Mouse (Mus musculus) spleen, postnatal 4 days (tissue): ENCODE data around the gene Snap91.

Experiments used
- DNase-seq, 2 experiments: peaks; one replicate each; pipeline ENCODE4 v3.0.0; 2022; ENCODE audit warnings: low spot score in 2 of 2

Gene Snap91

DNA sequence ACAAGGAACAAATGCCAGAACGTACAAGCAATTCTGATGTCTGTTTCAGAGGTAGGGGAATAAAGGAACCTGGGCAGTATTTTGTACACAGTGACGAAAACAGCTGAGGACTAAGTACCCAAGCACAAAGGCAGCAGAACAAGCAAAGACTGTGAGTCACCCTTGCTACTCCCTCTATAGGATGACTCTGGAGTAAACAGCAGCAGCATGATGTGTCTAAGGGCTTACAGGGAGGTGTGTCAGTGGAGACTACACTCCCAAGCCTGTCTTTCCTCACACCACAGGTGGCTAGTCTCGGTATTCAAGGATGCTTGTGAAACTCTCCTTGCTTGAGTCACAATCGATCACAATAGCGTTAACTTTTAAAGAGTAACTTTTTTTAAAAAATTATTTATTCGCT lies 66.1 kb downstream of the Snap91 start:
- DNase-seq, result no peak

DNA sequence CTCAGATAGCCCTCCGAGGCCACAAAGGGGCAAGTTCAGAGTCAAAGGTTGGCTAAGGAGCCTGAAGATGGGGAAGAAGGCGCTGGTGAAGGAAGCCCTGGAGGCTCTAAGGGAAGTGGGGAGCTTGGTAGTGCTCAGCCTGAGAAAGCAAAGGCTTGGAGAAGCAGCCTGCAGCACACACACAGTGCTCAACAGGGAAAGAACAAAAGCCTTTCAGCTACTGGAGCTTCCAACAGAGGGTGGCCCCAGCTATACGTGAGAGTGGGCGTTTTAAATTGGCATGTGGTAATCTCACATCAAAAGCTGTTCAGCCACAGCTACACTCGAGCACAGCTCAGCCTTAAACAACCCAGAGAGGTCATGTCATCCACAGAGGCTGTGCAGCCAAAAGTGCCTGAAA lies 67.1 kb downstream of the Snap91 start:
- no peak for DNase-seq

DNA sequence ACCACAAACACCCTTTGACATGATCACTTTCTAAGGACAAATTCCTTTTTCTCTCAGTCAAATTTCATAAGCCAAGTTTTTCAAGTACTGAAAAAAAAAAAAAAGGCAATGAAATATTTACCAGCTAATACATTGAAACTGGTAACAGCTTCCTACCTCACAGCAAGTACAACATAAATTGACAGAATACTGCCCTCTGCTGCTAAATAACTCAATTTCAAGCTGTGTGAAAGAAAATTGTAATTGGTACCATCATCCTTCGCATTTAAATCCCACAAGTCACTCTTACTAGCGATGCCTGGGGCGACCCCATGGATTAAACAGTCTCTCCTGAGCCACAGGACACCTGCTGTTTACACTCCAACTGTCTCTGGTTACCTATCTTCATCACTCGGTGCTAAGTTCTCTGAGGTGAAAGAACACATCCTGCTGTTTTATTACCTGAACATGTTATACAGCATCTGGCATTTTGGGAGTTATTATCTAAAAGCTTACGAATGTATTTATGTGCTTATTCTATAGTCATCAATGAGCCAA lies 69.7 kb downstream of the Snap91 start:
- DNase-seq, result no peak

DNA sequence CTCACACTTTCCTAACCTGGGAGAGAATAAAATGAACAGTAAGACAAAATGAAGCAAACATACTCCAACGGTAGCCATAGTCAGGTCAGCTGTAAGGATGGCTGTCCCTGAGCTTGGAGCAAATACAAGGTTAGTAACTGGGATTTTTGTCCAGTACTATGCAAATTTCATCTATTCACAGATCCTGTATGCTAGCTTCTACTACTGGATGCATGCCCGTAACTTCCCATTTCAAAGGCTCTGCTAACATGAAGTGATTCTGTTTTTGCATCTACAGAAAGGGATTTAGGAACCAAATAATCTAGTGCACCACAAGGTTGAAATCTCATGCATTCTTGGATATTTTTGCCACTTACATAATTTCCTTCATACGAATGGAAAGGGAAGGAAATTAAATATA lies 70.2 kb downstream of the Snap91 start:
- no peak for DNase-seq

DNA sequence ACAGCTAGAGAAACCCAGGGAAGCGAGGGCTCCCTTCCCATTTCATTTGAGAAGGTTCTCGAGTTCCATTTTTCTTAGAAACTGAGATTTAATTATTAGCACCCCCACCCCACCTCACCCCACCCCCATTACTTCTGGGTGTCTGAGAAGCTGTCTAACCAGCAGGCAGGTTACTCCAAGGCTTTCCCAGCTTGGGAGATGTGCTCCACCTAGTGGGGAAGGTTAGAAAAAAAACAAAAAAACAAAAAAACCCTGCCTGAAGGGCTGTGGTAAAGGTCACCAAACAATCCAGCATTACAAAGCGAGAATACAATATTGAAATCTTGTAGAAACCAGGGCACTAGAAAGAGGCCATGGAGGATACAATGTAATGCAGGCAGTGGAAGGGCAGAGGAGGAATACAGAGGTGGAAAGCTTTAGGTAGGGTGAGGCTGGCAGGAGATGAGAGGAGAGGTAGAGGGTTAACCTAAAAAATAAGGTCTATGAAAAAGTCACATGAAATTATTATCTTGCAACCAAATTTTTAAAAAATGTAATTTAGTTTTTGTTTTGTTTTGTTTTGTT lies 79.8 kb downstream of the Snap91 start:
- DNase-seq, result no peak

DNA sequence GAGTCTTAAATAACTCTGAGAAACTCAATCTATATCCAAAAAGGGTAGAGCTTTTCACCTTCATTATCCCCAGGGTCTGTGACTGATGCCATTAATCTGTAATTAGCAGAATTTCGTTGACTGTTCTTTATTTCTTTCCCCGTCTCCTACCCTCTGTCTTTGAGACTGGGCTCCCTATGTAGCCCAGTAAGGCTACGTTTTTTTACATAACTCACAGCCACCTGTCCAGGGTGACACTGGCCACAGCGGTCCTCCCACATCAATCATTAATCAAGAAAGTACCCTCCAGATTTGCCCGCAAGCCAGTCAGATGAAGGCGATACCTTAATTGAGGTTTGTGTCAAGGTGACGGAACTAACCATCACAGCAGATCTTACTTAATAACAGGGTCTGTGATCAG lies 81.4 kb downstream of the Snap91 start:
- DNase-seq, result no peak

DNA sequence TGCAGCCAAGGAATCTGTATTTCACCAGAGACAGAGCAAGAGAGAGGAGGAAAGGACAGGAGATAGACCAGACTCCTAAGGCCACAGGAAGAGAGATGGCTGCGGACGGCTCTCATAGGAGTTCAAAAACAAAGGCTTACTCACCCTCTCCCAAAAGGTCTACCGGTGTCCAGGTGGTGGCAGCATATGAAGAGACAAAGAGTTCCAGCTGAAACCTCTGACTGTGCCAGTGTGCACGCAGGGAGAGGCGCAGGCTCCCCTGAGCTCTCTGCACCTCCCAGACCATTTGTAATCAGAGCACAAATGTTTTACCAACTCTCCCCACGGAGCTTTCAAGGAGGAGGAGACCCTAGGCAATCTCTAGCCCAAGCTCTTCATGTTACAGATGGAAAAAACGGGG lies 81.8 kb downstream of the Snap91 start:
- no peak for DNase-seq

DNA sequence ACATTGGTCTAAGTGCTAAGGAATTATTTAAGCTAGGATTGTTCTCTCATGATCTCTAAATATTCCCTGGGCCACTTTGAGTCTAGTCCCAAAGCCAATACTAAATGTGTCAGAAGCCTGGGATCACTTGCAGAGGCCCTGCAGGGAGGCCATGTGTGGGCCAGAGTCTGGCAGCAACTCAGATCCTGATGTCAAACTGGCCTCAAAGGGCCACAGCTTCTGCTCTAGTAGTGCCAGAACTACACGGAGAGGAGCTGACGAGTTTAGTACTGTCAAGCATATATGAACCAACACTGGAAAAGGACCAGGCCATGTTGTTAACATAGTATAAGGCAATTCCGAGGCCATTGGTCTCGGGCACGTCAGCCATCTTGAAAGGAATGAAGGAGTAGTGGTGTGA lies 82.3 kb downstream of the Snap91 start:
- no peak for DNase-seq

DNA sequence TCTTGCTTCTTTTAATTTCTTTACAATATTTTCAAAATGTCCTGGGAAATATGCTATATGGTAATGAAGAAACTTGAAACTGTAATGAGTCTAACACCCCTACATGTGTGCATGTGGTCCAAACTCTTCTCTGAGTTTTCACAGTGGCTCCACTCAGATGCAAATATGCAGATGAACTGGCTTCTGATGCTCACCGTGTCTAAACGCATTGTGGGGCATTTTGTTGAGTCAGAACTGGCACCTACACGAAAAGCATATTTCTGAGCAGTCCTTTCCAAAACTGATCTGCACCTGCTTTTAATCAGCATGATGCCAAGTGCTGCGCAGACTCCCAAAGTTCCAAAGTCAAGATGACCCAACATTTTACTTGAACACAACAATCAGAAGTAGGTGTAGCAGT lies 82.9 kb downstream of the Snap91 start:
- no peak for DNase-seq

DNA sequence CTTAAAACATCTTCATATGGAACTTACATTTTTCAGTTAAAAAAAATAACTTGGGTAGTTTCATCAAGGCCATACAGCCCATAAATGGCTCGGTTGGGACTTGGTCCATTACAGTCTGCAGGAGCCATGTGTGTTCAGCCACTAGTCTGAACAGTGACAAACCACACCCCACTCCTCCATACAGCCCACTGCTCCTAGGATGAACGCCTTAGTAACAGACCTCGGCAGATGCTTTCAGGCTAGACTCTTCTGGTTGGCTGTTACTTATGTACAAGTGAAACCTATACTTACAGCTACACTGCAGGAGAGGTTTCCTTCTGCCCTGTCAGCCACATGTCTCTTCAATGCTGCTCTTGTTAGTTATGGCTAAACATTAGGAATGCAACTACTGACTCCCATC lies 85.2 kb downstream of the Snap91 start:
- DNase-seq, result no peak

DNA sequence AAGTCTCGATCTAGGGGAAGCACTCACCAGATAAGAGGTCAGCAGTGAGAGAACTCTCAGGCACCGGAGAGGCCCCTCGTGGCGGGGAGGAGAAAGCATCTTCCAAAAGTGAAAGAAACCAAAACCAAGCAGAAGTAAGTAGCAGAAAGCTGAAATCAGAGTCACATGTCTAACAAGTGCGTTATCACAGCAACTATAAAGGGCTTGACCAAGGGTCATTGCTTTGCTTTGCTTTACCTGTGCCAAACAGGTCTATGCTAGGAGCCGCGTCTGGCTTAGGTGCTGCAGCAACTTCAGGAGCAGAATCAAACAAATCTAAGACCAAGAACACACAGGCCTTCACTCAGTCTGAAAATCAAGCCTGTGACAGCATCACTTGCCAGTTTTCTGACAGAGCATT lies 88.5 kb downstream of the Snap91 start:
- no peak for DNase-seq

DNA sequence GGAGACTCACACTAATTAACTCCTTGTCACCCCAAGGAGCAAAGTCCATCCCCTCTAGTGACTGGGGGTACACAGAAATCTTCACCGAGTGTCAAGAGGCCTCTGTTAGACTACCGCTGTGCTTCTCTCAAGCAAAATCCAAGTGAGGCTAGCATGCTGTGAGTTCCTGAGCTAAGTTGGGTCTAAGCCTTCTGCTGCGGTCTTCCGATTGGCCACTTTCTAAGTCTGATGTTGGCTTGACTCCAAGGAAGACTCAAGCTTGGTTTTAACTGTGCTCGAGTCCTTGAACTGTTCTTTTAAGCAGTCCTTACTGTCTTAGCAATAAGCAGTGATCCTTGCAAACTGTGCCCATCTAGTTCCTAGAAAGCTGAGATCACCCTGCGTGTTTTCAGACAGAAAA lies 91.3 kb downstream of the Snap91 start:
- no peak for DNase-seq

DNA sequence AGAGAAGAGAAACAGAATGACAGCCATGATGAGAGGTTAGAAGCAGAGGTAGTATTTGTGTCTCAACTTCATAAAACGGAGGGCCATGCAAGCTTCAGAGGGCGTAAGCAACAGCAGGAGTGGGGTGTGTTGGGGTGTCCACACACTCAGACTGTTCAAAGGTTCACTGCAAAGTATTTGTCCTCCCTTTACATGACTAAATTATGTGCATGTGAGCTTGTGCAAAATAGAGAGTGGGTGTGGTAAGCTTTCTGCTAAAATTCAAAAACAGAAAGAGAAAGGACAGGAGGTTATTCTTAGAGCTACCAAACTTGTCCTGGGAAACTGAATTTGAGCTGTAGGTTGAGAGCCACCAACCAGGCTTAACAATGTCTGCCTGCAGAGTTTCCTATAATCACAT lies 97.6 kb downstream of the Snap91 start:
- no peak for DNase-seq

DNA sequence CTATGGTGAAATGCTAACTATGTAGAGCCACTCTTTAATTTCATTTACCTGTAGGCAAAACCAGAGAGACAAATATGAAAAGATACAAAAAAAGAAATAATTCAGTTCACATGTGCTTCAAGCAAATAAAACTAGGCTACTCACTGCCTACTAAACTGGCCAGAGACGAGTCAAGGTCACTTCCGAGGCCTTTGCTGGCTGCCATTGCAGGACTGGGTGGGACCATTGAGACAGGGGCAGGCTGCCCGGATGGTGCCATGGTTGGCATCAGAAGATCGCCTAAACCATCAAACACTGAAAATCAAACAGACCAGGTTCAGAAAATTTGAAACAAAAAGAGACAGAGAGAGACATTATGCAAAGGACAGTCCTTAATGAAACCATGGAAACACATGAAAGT lies 99.0 kb downstream of the Snap91 start:
- DNase-seq, result no peak

DNA sequence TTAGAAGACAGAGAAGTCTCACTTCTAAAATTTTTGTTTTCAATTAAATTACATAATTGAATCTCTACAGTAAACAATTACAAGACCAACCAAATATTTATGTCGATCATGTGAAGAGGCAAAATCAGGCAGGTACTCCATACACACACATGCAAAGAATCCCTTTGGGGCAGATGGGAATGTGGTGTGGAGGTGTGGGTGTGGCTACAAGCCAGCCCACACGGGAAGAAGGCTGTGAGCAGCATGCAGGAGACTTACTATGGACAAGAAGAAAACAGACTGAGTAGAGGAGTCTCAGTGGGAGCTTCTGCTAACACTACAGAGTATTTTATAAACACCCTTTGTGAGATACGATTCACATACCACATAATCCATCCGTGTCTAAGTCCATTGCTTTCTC lies 102.2 kb downstream of the Snap91 start:
- DNase-seq, result no peak

DNA sequence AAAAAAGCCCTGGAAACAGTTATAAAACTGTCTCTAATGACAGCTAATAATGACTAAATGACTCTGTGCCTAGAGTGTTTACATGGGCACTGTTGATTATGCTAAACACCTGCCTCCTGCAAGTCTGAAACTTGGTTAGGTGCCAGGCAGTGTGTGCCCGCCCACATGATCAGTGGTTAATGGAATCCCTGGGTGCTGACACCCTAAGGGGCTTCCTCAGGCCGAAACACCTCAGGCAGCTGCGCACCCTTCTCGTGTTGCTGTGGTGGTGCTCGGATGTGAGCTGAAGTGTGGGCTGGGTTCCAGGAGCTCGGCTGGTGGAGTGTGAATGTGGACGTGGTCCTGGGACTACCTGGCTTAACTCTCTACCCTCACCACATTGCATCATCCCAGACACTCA lies 103.1 kb downstream of the Snap91 start:
- no peak for DNase-seq

DNA sequence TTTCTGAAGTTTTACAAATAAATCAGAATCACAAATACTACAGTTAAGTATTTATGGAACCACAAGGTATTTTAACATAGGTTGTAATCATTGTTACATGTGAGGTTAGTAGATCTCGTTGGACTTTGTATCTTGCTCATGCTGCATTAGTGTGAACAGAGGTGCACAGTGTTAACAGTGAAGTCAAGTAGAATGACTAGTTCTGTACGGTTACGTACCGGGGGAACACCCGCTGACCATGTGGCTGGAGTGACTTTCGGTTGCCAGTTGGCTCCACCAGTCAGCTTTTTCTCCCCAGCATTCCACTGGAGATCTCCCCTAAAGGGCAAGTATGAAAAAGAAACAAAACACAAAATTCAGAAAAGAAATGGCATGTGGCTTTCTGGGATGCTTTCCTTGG lies 105.1 kb downstream of the Snap91 start:
- no peak for DNase-seq

DNA sequence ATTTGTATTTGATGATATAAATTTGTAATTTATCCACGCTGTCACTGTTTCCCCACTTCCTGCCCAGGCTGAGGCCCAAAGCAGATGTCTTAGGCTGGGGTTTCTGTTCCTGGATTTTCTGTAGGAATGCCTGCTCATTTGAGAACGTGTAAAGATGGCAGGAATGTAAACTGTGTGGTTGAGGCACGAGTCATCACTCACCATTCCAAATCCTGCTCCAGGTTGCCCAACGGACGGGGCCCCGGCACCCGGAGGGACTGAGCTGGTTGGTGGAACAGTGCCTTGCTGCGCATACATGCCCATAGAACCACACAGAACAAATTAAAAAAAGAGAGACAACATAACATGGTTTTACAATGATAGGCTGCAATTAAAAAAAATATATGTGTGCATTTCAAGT lies 106.5 kb downstream of the Snap91 start:
- no peak for DNase-seq

DNA sequence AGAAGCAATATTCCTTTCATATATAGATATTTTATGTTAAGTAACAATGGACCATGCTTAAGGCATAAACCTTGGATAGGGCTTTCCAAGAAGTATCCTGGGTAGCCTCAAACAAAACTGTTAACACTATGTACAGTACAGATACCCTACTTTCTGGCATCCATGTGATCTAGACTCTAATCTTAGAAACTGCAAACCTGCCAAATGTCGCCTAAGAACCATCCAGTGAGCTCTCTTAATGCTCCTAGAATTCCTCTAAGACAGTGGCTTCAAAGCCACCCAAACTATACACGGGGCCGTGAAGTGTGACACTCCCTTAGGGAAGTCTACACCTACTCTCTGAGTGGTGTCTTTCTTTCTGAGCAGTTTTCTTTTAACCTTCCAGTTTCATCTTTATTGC lies 107.6 kb downstream of the Snap91 start:
- no peak for DNase-seq

DNA sequence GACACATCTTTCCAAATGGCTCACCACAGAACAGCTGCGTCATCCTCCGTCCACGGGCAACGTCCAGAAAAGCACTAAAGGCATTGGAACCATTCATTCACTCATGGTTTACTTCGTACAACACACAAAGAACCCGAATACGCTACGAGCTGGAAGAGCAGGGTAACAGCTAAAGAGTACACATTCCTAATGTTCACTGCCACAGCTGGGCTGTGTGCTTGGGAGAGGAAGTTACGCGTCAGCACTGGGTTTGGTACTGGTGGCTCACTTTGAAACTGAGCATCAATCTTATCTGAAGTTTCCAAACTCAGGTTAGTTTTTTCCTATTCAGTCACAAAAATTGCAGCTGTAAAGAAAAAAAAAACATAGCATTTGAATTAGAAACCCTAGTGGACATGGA lies 113.5 kb downstream of the Snap91 start:
- DNase-seq, result no peak

DNA sequence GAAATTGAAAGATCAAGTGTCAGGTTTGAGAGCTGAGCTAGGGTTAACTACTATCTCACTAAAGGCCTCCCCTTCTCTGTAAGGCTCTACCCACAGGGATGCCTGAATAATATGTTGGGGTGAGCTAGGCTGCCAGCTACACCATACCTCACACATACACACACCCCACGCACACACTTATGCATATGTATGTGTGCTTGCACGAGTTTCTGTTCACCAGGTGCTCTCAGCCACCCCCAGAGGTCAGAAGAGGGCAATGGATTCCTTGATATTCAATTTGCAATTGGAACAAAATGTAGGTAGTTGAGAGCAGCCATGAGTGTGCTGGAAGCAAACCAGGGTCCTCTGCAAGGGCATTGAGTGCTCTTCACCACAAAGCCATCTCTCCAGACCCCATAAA lies 116.5 kb downstream of the Snap91 start:
- DNase-seq, result no peak

DNA sequence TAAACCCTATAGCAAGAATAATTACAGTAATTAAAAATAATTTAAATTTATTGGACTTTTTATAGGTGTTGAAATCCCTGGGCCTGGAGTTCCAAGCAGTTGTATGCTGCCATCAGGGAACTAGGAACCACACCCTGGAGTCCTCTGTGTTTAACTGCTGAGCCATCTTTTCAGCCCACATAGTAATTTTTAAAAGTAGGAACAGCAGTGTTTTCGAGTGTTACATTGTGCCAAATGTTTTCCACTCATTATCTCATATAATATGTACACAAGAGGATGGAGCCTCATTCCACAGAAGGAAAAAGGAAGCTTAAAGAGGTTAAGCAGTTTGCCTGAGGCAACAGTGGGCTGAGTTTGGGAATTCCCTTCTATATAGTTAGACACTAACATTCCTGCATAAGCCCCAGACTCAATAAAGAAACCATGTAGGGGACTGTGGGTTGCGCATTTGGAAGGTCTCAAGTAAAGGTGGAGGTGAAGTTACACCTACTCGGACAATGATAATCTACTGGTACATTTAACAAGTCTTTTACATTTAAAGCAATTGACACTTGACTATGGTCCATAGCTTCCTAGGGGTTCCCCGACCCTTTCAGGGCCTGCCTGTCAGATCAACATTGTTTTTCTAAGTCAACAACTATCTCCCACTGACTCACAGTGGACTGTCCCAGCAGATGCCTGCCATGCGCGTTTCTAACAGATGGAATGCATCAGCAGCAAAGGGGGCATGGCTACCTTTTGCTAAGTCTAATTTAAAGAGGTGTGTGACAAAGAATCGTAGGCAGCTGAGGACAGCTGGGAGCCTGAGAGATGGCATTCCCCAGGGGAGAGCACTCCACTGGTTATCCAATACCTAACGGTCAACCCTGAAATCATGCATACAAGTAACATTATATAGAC lies 117.7 kb downstream of the Snap91 start:
- no peak for DNase-seq

DNA sequence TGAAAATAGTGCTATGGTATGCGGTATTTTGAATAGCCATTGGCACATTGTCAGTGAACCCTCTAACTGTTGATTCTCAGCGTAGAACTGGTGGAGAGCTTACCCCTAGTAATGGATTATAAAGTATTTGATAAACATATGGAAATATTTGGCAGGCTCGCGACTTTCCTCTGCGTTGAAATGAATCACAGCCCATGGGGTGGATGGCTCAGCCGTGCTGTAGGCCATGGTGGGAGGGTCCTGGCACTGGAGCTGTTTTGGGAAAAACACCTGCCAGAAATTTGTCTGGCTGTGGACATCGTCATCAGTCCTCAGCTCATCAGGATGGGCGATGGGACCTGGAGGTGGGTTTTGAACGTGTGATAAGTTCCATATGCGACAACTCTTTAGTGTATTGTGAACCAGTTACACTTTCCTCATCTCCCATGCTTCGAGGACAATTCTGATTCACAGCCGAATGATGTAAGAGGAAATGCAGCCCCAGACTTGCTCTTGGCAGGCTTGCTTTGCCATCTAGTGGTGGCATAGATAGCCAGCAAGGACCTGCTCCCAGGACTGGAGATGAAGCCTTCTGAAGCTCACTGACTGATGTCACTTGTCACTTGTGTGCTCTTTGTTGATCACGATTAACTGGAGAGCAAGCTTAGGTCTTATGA lies 134.4 kb downstream of the Snap91 start:
- DNase-seq, result no peak
